Mouse (Mus musculus) olfactory bulb, adult 2 months (tissue): Measurements from ENCODE around the gene C1qtnf1. TPM values are rescaled to one million over a fixed set of nuclear protein-coding genes. Genes with fewer than 3 reads are reported as not detected.

Source experiments
- H3K27ac ChIP-seq: fragments of 200-500 bp; 2 replicates; pipeline ENCODE4 v1.5.1; 2012; ENCODE audit warnings: low read depth, low read length; ENCODE audit not compliant: insufficient read depth
- H3K4me1 ChIP-seq: fragments of 200-500 bp; 2 replicates; pipeline ENCODE4 v1.6.1; 2012; ENCODE audit warnings: low read length; ENCODE audit not compliant: control insufficient read depth, insufficient read depth
- H3K4me3 ChIP-seq: fragments of 200-500 bp; 2 replicates; pipeline ENCODE4 v1.5.1; 2012; ENCODE audit warnings: mild to moderate bottlenecking, low read depth, low read length, moderate library complexity; ENCODE audit not compliant: insufficient read depth
- CTCF ChIP-seq: fragments of 200-500 bp; IDR thresholded peaks from 2 replicates; pipeline ENCODE4 v1.5.1; 2012; ENCODE audit warnings: low read depth, mild to moderate bottlenecking, low read length, moderate library complexity; ENCODE audit not compliant: insufficient read depth
- POLR2A ChIP-seq: fragments of 200-500 bp; IDR thresholded peaks from 2 replicates; pipeline ENCODE4 v1.6.1; 2012; ENCODE audit warnings: mild to moderate bottlenecking, low read depth, low read length, moderate library complexity; ENCODE audit not compliant: insufficient read depth
- WGBS: fragments of 180-500 bp; shearing (Covaris S2); methylation state at CpG from one replicate; pipeline ENCODE4 v1.1.7; 2018; 5-methylcytosine and 5-hydroxymethylcytosine counted together
- polyA plus RNA-seq: library from polyadenylated mRNA; stranded (reverse); fragments of >200 nt; gene quantifications from 2 replicates; pipeline ENCODE4 v1.2.4, GENCODE M21; 2012; ENCODE audit warnings: low replicate concordance; ENCODE audit not compliant: missing spikeins, insufficient read depth, insufficient read length

The C1qtnf1 gene
- polyA plus RNA-seq, 1 experiment = not detected

DNA sequence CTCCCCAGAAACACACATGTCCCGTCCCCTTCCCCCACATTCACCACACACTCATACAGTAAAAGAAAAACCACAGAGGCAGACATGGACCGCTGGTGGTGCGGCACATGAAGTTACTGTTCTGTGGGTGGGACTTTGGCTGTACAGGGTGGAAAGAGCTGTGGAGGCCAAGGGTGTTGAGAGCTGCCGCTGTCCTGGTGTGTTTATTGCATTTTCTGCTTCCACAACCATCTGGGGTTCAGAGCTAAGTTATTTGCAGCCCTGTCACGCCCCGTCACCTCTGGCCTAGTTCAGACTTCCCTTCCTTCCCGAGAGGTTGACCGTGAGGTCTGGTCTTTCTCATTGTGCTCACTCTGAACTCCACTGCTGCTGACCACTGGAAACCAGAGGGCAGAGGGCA, 31.0 kb downstream of the C1qtnf1 start:
- Histone ChIP-seq H3K4me3 (no peak overlapping the region), H3K4me1 (peaks cover 19% of the 10 kb centered on the region), H3K27ac (no peak overlapping the region)
- TF ChIP-seq CTCF = no peak
- 0 out of 2 replicates have a peak, but pooled peaks have one; percentile 17 for TF ChIP-seq POLR2A
- 76% methylated on average over 8 of the region's 8 CpGs for WGBS

DNA sequence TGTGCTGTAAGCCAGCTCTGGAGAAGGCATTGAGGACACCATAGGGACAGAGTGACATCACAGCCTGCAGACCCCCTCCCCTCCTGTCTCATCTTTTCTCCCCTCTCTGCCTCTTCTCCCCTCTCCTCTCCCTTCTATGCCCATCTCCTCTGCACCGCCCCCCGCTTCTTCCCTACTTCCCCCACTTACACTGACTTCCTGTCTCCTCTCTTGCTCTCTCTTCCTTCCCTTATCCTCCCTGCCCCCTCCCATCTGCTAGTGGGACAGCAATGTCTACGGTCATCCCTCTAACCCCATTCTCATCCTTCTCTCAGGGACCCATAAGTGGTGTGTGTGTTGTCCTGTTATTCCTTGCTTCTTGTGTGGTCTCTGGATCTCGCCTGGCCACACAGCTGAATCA, 31.5 kb downstream of the C1qtnf1 start:
- TF ChIP-seq CTCF (no peak), POLR2A (no peak)
- 85% methylated on average over 4 of the region's 4 CpGs for WGBS
- Histone ChIP-seq H3K4me1 (peaks cover 19% of the 10 kb centered on the region), H3K4me3 (no peak overlapping the region), H3K27ac (no peak overlapping the region)

GRCm38 (mm10) chr11:118460280-118460679, 32.3 kb downstream of the C1qtnf1 start:
- 60% methylated on average over 6 of the region's 6 CpGs for WGBS
- Histone ChIP-seq H3K4me3 (no peak overlapping the region), H3K4me1 (peaks cover 19% of the 10 kb centered on the region), H3K27ac (no peak overlapping the region)
- TF ChIP-seq CTCF (peak; percentile 67), POLR2A (no peak)

DNA sequence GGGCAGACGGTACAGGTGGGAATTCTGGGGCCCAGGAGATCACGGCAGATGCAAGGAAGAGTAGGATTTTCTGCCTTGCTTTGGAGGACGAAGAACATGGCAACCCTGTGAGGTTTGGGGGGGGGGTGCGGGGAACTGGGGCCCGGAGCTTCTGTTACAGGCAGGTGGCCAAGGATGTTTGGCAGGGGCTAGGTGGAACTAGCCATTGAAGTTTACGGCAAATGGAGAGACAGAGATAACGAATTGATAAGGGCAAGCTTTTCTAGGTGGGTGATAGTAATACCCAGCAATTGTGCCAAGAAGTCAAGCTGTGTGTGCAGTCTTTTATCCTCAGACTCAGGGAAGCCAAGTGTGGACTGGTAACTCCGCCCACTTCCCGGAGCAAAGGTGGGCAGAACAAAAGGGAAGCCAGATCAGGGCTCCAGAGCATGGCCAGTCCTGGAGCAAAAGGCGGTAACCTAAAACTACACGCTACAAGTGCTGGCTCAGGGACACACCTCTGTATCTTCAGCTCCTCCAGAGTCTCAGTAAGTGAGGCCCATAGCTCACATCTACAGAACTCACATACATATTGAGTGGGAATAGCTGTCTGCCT, 39.5 kb downstream of the C1qtnf1 start:
- TF ChIP-seq CTCF = no peak
- TF ChIP-seq POLR2A = no peak
- H3K27ac ChIP-seq = no peak overlapping the region
- WGBS = 58% methylated on average over 11 of the region's 11 CpGs
- H3K4me1 ChIP-seq = no peaks in the 10 kb centered on the region
- no peak overlapping the region for H3K4me3 ChIP-seq

DNA sequence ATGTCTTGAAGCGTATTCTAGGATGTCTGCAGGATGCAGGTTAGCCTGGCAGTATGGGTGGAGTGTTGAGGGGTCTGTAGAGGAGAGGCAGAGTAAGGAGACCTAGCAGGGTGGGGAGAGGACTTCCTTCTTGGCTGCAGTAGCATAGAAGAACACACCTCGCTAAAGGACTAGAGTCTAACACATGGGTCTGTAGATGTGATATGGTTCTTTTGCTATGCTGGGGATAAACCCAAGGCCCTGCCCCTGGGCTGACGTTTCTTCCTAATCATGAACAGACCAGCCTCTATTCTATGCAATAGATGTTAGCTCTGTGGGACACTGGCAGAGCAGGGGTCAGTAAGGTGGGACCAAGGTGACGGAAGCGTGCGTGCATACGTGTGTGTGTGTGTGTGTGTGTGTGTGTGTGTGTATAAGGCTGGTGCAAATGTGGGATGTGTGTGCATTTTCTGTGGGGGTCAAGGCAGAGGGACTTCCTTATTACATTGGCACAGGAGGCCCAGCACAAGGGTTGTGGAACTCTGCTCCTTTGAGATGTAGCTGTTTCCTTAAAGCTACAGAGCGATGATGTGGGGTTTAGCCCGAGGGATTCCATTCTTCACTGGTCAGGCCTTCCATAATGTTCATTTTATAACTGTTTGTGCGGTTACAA, 41.6 kb downstream of the C1qtnf1 start:
- Histone ChIP-seq H3K4me1 (no peaks in the 10 kb centered on the region), H3K27ac (no peak overlapping the region), H3K4me3 (no peak overlapping the region)
- WGBS = 82% methylated on average over 10 of the region's 10 CpGs
- TF ChIP-seq CTCF (no peak), POLR2A (no peak)

- TF ChIP-seq CTCF (no peak), POLR2A (no peak)
- Histone ChIP-seq H3K4me3 (no peak overlapping the region), H3K4me1 (no peaks in the 10 kb centered on the region), H3K27ac (no peak overlapping the region)
- 63% methylated on average over 12 of the region's 12 CpGs for WGBS
Observed at GRCm38 (mm10) chr11:118470234-118470966, 42.4 kb downstream of the C1qtnf1 start.

DNA sequence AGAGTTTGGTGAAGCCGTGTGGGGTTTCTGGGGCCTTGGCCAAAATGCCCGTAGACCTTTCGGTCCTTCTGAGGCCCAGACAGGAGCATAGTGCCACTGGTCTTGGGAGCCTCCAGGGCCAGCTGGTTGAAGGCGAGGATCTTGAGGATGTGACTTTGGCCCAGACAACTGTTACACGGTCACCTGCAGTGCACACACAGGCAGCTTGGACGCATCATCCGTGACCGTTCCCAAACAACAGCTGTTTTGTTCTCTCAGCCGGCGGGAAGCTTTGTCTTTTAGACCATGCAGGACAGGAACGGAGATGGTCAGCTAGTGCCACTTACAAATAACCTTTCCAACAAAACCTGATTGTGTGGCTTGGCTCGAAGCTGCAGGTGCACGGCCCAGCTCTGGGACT, 43.7 kb downstream of the C1qtnf1 start:
- TF ChIP-seq POLR2A (no peak), CTCF (no peak)
- Histone ChIP-seq H3K27ac (no peak overlapping the region), H3K4me3 (no peak overlapping the region), H3K4me1 (no peaks in the 10 kb centered on the region)
- WGBS = 78% methylated on average over 13 of the region's 13 CpGs

DNA sequence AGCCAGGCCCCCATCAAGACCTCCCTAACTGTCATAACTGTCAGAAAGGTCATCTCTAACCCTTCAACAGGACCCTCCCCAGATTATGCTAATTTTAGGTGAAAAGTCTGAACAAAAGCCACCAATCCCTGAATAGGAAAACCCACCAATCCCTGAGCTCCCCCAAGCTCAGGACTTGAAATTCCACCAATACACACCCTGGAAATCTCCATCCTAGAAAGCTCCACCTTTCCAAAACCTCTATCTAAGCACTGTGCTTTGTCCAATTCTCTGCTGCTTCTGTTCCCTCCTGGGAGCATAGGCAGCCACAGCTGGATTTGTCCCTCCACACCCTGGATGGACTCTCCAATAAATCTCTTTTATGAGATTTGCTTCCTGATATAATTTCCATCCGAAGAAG, 45.2 kb downstream of the C1qtnf1 start:
- peaks cover 4% of the 10 kb centered on the region for H3K4me1 ChIP-seq
- 88% methylated on average over 1 of the region's 1 CpGs for WGBS

More for the DNA sequence above, 45.2 kb downstream of the C1qtnf1 start:
- H3K4me3 ChIP-seq = no peak overlapping the region
- TF ChIP-seq CTCF = no peak
- TF ChIP-seq POLR2A = no peak
- H3K27ac ChIP-seq = no peak overlapping the region
